Mouse (Mus musculus) lung, embryonic 14.5 days (tissue): ENCODE data around the gene Palm. TPM values are rescaled to one million over a fixed set of nuclear protein-coding genes. Genes with fewer than 3 reads are reported as not detected.
A peak's percentile ranks its signal among the peaks of the same experiment; 100 is the strongest.

Experiments used
- ATAC-seq: fragments of 200-750 bp; cut with Nextera tagmentation; 2 replicates; pipeline ENCODE4 v1.8.0; 2017; ENCODE audit warnings: mild to moderate bottlenecking, moderate TSS enrichment, moderate library complexity; ENCODE audit not compliant: insufficient read depth
- DNase-seq: peaks from one replicate; pipeline ENCODE4 v3.0.0-alpha.2; 2015
- H3K27ac ChIP-seq: fragments of 300-500 bp; sonication (generic); 2 replicates; pipeline ENCODE4 v1.5.1; 2014; ENCODE audit warnings: low read depth, mild to moderate bottlenecking, moderate library complexity
- H3K27me3 ChIP-seq: fragments of 300-500 bp; sonication (generic); 2 replicates; pipeline ENCODE4 v1.6.1; 2014; ENCODE audit warnings: low read length, control low read depth; ENCODE audit not compliant: insufficient read depth
- H3K36me3 ChIP-seq: fragments of 300-500 bp; sonication (generic); 2 replicates; pipeline ENCODE4 v1.6.1; 2014; ENCODE audit warnings: control low read depth; ENCODE audit not compliant: insufficient read depth
- H3K4me1 ChIP-seq: fragments of 300-500 bp; sonication (generic); 2 replicates; pipeline ENCODE4 v1.6.1; 2014; ENCODE audit warnings: antibody characterized with exemption, control low read depth; ENCODE audit not compliant: insufficient read depth
- H3K4me2 ChIP-seq: fragments of 300-500 bp; sonication (generic); 2 replicates; pipeline ENCODE4 v1.6.1; 2014; ENCODE audit warnings: mild to moderate bottlenecking
- H3K4me3 ChIP-seq: fragments of 300-500 bp; sonication (generic); 2 replicates; pipeline ENCODE4 v1.5.1; 2014; ENCODE audit warnings: low read depth, low read length
- H3K9ac ChIP-seq: fragments of 300-500 bp; sonication (generic); 2 replicates; pipeline ENCODE4 v1.6.1; 2014
- H3K9me3 ChIP-seq: fragments of 300-500 bp; sonication (generic); 2 replicates; pipeline ENCODE4 v1.6.1; 2016; ENCODE audit warnings: low read depth, low read length, control low read depth
- CTCF ChIP-seq: IDR thresholded peaks from 2 replicates; pipeline ENCODE4 v1.5.1; 2016; ENCODE audit warnings: antibody characterized with exemption, low read depth
- WGBS: fragments of 180-500 bp; shearing (Covaris S2); extraction: QIAGEN DNeasy Blood & Tissue Kit; methylation state at CpG from one replicate; pipeline ENCODE4 v1.1.7; 2014; 5-methylcytosine and 5-hydroxymethylcytosine counted together
- polyA plus RNA-seq: library from polyadenylated mRNA; unstranded; fragments of >200 nt; fragmentation: Nextera tagmentation; extraction: Ambion mirVana; gene quantifications from 2 replicates; pipeline ENCODE4 v1.2.1, GENCODE M21; 2014

Gene Palm
- polyA plus RNA-seq, 1 experiment from 2014 or later = 72.4 TPM

DNA sequence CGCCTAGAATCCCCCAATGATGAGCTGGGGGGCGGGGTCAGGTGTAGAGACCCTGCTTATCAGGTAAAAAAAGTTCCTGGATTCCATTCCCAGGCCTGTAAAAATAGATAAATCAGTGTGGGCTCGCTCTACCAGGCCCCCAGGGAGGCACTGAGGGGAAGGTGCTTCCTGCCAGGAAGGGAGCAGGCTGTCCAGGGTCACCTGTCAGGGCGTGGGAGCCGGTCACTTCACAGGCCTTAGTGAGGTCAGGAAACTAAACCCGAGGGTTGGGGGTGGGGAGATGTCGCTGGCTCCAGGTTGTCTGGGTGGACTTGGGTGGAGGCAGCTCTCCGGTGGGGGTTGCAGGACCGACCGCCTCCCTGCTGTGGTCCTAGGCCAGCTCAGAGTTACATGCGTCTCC is 12.3 kb downstream of the Palm start:
- Histone ChIP-seq H3K9me3 (no peaks in the 10 kb centered on the region), H3K4me2 (no peak overlapping the region), H3K4me1 (peaks cover 13% of the 10 kb centered on the region), H3K27me3 (no peaks in the 10 kb centered on the region), H3K27ac (no peak overlapping the region; the same call in 1 of the 2 replicates), H3K4me3 (no peak overlapping the region), H3K36me3 (peaks cover 12% of the 10 kb centered on the region), H3K9ac (no peak overlapping the region)
- TF ChIP-seq CTCF = no peak
- ATAC-seq (no peak), DNase-seq (no peak)
- 43% methylated on average over 11 of the region's 11 CpGs for WGBS

DNA sequence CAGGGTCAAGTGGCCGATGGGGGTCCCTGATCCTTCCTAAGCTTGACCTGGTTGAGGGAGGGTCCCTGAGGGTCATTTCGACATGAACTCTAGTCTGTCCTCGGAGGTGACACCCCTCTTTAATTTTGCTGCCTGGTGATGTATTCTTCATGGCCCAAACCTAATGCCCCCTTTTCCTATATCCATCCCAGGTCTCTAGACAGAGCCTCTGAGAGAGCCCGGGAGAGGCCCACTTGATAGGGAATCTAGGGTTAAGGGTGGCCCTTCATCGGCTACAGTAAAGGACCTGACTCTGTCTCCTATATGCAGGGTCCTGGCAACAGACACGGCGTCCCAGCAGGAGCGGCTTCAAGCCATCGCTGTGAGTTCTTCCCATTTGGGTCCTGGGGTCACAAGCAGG is 13.0 kb downstream of the Palm start:
- 83% methylated on average over 9 of the region's 9 CpGs for whole genome bisulfite sequencing
- H3K27ac ChIP-seq = no peak overlapping the region
- H3K9ac ChIP-seq = no peak overlapping the region
- H3K36me3 ChIP-seq = peaks cover 19% of the 10 kb centered on the region
- no peak overlapping the region for H3K4me3 ChIP-seq
- TF ChIP-seq CTCF = no peak
- no peak overlapping the region for H3K4me2 ChIP-seq
- no peaks in the 10 kb centered on the region for H3K9me3 ChIP-seq
- no peaks in the 10 kb centered on the region for H3K27me3 ChIP-seq
- peaks cover 13% of the 10 kb centered on the region for H3K4me1 ChIP-seq
- no peak for DNase-seq
- ATAC-seq = no peak

DNA sequence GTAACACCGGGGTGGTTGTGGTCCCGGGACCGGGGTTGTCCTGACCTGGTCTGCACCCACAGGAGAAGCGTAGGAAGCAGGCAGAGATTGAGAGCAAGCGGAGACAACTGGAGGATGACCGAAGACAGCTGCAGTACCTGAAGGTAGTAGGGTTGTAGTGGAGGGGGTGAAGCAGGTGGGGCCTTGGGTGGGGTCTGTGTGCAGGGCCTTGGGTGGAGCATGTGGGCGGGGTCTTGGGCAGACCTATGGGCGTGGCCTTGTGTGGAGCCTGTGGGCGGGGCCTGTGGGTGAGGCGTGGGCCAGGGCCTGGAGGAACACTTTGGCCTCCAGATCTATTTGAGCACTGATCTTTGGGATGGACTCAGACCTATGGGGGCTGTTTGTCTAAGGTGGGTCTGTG is 13.6 kb downstream of the Palm start:
- Histone ChIP-seq H3K9me3 (no peaks in the 10 kb centered on the region), H3K36me3 (peaks cover 23% of the 10 kb centered on the region), H3K4me3 (no peak overlapping the region), H3K4me2 (no peak overlapping the region), H3K27ac (peak overlapping the region; percentile 18; the same call in 1 of the 2 replicates), H3K4me1 (peaks cover 12% of the 10 kb centered on the region), H3K9ac (no peak overlapping the region), H3K27me3 (no peaks in the 10 kb centered on the region)
- ATAC-seq (no peak), DNase-seq (no peak)
- WGBS = 73% methylated on average over 10 of the region's 10 CpGs
- no peak for TF ChIP-seq CTCF

DNA sequence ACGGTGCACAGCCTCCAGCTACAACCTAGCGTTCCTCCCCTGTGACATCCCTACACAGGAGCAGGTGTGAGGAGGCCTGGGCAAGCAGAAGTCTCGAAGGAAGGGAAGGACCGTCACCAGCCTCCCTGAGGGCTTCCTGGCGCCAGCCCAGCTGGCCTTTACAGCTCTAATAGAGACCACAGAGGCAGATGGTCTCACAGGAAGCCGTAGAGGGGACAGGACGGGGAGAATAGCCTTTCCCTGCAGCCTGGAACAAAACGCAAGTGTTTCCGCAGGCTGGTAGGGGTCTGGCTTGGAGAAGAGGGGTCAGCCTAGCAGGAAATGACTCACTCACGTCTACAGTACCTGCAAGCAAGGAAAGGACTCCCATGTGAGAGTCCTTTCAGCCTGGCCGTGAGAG is 14.5 kb downstream of the Palm start:
- Histone ChIP-seq H3K36me3 (peaks cover 26% of the 10 kb centered on the region), H3K4me2 (no peak overlapping the region), H3K4me1 (peaks cover 4% of the 10 kb centered on the region), H3K9ac (no peak overlapping the region), H3K4me3 (no peak overlapping the region), H3K27me3 (no peaks in the 10 kb centered on the region), H3K27ac (peak overlapping the region; percentile 77; the same call in 1 of the 2 replicates), H3K9me3 (no peaks in the 10 kb centered on the region)
- no peak for TF ChIP-seq CTCF
- ATAC-seq (peak; percentile 15; the same call in 1 of the 2 replicates), DNase-seq (peak; percentile 41)
- WGBS = 66% methylated on average over 11 of the region's 11 CpGs

DNA sequence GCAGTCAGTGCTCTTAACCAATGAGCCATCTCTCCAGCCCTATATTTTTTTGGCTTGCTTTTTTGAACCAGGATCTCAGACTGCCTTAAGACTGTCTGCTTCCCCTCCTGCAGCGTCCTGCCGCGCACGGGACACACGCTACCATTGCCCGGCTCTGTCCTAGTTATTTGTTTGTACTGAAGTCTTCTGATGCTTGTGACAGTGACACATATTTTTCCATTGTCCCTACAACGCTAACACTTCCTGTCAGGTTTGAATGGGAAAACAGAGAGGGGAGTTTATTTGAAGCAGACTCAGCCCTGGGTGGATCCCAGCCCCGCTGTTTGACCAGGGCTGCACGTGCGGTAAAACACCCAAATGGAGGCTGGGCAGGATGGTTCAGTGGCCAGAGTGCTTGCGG is 15.4 kb downstream of the Palm start:
- Histone ChIP-seq H3K4me3 (no peak overlapping the region), H3K36me3 (peaks cover 26% of the 10 kb centered on the region), H3K4me1 (no peaks in the 10 kb centered on the region), H3K27ac (peak overlapping the region; percentile 77), H3K4me2 (no peak overlapping the region), H3K27me3 (no peaks in the 10 kb centered on the region), H3K9ac (no peak overlapping the region), H3K9me3 (no peaks in the 10 kb centered on the region)
- 76% methylated on average over 11 of the region's 11 CpGs for WGBS
- DNase-seq (peak; percentile 33), ATAC-seq (no peak)
- TF ChIP-seq CTCF = no peak

DNA sequence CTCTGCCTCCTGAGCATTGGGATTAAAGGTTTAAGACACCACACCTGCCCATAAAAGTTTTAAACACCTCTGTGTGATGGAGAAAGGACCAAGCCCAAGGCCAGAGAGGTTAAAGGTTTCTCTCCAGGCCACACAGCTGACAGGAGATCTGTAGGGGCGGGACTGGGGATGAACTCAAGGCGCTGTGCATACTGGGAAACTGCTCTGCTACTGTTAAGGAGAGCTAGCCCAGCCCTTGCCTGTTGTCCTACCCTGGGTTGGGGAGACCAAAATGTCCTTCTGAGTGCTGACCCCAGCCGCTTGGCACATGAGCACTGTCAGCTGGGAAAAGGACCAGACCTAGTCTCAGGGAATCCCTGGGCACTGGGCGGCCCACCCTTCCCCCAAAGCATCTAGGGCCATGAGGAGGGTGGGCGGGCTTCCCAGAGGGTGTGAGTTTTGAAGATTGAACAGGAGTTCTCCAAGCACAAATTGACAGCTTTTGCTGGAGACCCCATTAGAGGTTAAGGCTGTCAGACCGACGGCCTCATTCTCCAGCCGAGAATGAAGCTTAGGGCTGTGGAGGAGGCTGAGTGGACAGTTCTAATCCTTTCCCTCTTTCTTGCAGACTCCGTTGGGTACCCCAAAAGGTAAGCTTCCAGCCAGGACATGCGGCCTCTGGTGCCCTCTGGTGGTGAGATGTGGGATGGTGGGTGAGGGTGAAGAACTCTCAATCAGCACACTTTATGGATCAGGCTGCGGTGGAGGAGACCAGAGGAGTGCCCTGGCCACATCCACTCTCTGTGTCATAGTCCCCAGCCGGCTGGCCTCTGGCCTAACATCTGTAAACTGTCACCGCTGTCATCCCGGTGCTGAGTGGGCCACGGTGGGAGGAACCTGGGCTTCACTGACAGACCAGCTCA is 18.6 kb downstream of the Palm start:
- Histone ChIP-seq H3K4me3 (no peak overlapping the region), H3K36me3 (peaks cover 45% of the 10 kb centered on the region)
- peak; percentile 26; the same call in 1 of the 2 replicates for ATAC-seq

DNA sequence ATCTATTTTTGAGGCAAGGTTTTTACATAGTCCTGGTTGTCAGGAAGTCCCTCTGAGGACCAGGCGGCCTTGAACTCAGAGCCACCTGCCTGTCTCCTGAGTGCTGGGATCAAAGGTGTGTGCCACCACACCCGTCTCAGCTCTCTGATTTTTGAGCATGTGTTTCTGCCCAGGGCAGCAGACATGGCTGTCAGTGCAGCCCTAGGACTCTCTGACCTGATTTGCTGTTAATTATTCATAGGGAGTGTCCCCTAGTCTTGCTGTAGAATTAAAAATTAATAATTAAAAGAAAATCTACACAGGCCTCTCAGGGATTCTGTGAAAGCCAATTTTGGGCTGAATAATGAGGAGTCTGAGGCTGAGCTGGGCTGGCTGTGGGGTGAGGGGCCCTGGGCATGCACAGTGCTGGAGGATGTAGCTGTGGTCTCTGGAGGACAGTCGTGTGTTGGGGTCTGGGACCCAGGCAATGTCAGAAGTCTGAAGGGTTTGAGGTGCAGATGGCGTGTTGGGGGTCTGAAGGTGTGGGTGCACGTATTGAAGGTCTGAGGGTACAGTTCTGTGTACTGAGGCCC is 21.0 kb downstream of the Palm start:
- DNase-seq (no peak), ATAC-seq (no peak)
- Histone ChIP-seq H3K4me1 (no peaks in the 10 kb centered on the region), H3K27me3 (no peaks in the 10 kb centered on the region), H3K9me3 (no peaks in the 10 kb centered on the region), H3K4me2 (no peak overlapping the region), H3K4me3 (no peak overlapping the region), H3K36me3 (peaks cover 54% of the 10 kb centered on the region), H3K9ac (no peak overlapping the region), H3K27ac (no peak overlapping the region)
- 82% methylated on average over 5 of the region's 5 CpGs for WGBS
- TF ChIP-seq CTCF = no peak

More for the DNA sequence above, 18.6 kb downstream of the Palm start:
- no peak overlapping the region for H3K4me2 ChIP-seq
- no peaks in the 10 kb centered on the region for H3K9me3 ChIP-seq
- H3K27me3 ChIP-seq = no peaks in the 10 kb centered on the region
- TF ChIP-seq CTCF = peak; percentile 98
- no peaks in the 10 kb centered on the region for H3K4me1 ChIP-seq
- H3K27ac ChIP-seq = no peak overlapping the region
- peak; percentile 88 for DNase-seq
- H3K9ac ChIP-seq = no peak overlapping the region
- 30% methylated on average over 15 of the region's 15 CpGs for WGBS
